Comparison of ENCODE assay signal across 18 mouse cellular contexts in genomic region chr4:45131021-45131420, GRCm38 (mm10). TPM values are rescaled to one million over a fixed set of nuclear protein-coding genes. Genes with fewer than 3 reads are reported as not detected.
"Had no signal": no experiment of that assay in that cellular context is flagged by ENCODE, and none has a peak within 500 bp of the region (broad histone marks: within the 10 kb centered on the region; RNA-seq: fewer than 3 reads in every experiment).

No protein-coding gene starts in this region.

- H3K36me3 ChIP-seq: liver, embryonic 13.5 days; liver, embryonic 15.5 days; lung, embryonic 15.5 days; midbrain, embryonic 13.5 days; midbrain, embryonic 15.5 days; neural tube, embryonic 12.5 days had no signal

- H3K9me3 ChIP-seq: liver, embryonic 13.5 days; liver, embryonic 15.5 days; lung, embryonic 15.5 days; megakaryocyte, embryonic 14.5 days; midbrain, embryonic 13.5 days; midbrain, embryonic 15.5 days; neural tube, embryonic 12.5 days had no signal

- H3K27ac ChIP-seq: liver, embryonic 13.5 days; liver, embryonic 15.5 days; lung, embryonic 15.5 days; macrophage; midbrain, embryonic 13.5 days; midbrain, embryonic 15.5 days; neural tube, embryonic 12.5 days had no signal

- H3K4me1 ChIP-seq: liver, embryonic 13.5 days; liver, embryonic 15.5 days; lung, embryonic 15.5 days; megakaryocyte, embryonic 14.5 days; midbrain, embryonic 13.5 days; midbrain, embryonic 15.5 days; neural tube, embryonic 12.5 days had no signal

- DNase-seq: liver, embryonic 13.5 days; liver, postnatal 0 days; right cerebral cortex, postnatal 14 days; right cerebral cortex, postnatal 4 days; spleen, adult 18-20 months; thymus, adult 18-20 months; thymus, postnatal 14 days; thymus, postnatal 36 days had no signal

- H3K4me3 ChIP-seq: liver, embryonic 13.5 days; liver, embryonic 15.5 days; lung, embryonic 15.5 days; megakaryocyte, embryonic 14.5 days; midbrain, embryonic 13.5 days; midbrain, embryonic 15.5 days; neural tube, embryonic 12.5 days had no signal

- H3K27me3 ChIP-seq: liver, embryonic 13.5 days; lung, embryonic 15.5 days; midbrain, embryonic 13.5 days; midbrain, embryonic 15.5 days; neural tube, embryonic 12.5 days had no signal

RNA-seq across cellular contexts. Expression of gene Frmpd1, which starts 53.7 kb away (rescaled TPM):
- total RNA-seq: megakaryocyte progenitor cell, adult 5-6 weeks; monocyte, adult 5-6 weeks; neutrophil, adult 5-6 weeks had no signal
- polyA plus RNA-seq: macrophage had no signal
